Mouse (Mus musculus): ENCODE data around the gene Gm5726.
"Not testable (repeated sequence)": the region's sequence is repeated elsewhere in the genome, so short reads cannot be mapped to it uniquely, and the experiment has no call there.

The Gm5726 gene

DNA sequence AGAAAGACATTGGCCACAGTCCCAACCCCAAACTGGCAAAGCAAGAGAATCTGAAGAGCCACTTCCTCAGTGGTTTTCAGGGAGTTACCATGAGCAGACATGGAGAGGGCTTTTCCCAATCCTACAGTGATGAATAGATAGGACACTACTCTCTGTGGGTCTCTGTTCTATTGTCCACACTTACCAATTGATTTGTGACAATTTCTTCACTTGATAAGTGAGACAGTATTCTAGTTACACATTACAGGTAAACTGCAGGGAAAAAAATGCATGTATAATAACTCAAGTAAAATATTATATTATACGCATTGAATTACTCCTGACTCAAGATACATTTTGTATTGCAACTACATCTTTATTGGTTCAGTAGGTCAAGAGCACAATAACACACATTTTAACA is at the start of gene Gm5726:
Gm5726 (minus strand) TSS at position 101 of the 400 bp plus-strand sequence.
- DNase-seq, result not testable (repeated sequence)

DNA sequence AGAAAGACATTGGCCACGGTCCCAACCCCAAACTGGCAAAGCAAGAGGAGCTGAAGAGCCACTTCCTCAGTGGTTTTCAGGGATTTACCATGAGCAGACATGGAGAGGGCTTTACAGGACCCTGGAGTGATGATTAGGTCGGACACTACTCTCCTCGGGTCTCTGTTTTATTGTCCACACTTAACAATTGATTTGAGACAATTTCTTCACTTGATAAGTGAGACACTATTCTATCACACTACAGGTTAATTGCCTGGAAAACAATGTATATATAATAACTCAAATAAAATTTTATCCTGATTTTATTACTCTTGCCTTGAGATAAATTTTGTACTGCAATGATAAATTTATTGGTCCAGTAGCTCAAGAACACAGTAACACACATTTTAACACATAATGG is 30.6 kb upstream of the Gm5726 start, which contains the start of gene Gm4141:
Gm4141 (minus strand) TSS at position 101 of the 400 bp plus-strand sequence.
- not testable (repeated sequence) for DNase-seq

DNA sequence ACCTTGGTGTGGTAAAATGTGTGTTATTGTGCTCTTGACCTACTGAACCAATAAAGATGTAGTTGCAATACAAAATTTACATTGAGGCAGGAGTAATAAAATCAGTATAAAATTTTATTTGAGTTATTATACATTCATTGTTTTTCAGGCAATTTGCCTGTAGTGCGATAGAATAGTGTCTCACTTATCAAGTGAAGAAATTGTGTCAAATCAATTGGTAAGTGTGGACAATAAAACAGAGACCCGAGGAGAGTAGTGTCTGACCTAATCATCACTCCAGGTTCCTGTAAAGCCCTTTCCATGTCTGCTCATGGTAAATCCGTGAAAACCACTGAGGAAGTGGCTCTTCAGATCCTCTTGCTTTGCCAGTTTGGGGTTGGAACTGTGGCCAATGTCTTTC is 12.0 kb downstream of the Gm5726 start, which contains the start of gene Vmn1r104:
Vmn1r104 (plus strand) TSS at position 301 of the 400 bp plus-strand sequence.
- not testable (repeated sequence) for DNase-seq

DNA sequence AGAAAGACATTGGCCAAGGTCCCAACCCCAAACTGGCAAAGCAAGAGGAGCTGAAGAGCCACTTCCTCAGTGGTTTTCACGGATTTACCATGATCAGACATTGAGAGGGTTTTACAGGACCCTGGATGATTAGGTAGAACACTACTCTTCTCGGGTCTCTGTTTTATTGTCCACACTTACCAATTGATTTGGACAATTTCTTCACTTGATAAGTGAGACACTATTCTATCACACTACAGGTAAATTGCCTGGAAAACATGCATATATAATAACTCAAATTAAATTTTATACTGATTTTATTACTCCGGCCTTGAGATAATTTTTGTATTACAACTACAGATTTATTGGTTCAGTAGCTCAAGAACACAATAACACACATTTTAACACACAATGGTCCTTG is 35.1 kb downstream of the Gm5726 start, which contains the start of gene Vmn1r103:
Vmn1r103 (minus strand) TSS at position 101 of the 400 bp plus-strand sequence.
- DNase-seq, result not testable (repeated sequence)

All from kidney, postnatal 4 days (tissue).